Comparison of ENCODE assay signal across 8 mouse cellular contexts in genomic region chr13:23516822-23517602, GRCm38 (mm10). TPM values are rescaled to one million over a fixed set of nuclear protein-coding genes. Genes with fewer than 3 reads are reported as not detected.
A peak's percentile ranks its signal among the peaks of the same experiment; 100 is the strongest.
DNase-seq lines count a peak whose midpoint lies in the region; ATAC-seq lines count a peak whose summit lies in the region.

No protein-coding gene starts in this region.

- H3K9ac ChIP-seq in limb, embryonic 12.5 days (replicated peaks): 0 out of 2 replicates have a peak overlapping the region, but pooled peaks have one; percentile 37
- H3K9ac ChIP-seq in midbrain, embryonic 13.5 days (replicated peaks): no peak overlapping the region; the same call in 1 of the 2 replicates

- H3K9me3 ChIP-seq in limb, embryonic 12.5 days: no peaks in the 10 kb centered on the region
- H3K9me3 ChIP-seq in midbrain, embryonic 13.5 days: no peaks in the 10 kb centered on the region

- peak overlapping the region; percentile 75 for H3K4me2 ChIP-seq in limb, embryonic 12.5 days
- peak overlapping the region; percentile 69 for H3K4me2 ChIP-seq in midbrain, embryonic 13.5 days (replicated peaks)

- DNase-seq in layer of hippocampus, adult 11-12 months (ENCODE audit: low spot score): peak; percentile 79
- no peak for DNase-seq in layer of hippocampus, adult 9-10 months (ENCODE audit: low spot score)
- peak; percentile 46 for DNase-seq in gastrocnemius, postnatal 25 days
- DNase-seq in spleen, postnatal 14 days (ENCODE audit: low spot score in 2 of 2): peak; percentile 60 to 69

- WGBS in limb, embryonic 12.5 days: under 1% methylated on average over 19 of the region's 19 CpGs
- under 1% methylated on average over 19 of the region's 19 CpGs for WGBS in midbrain, embryonic 13.5 days

- ATAC-seq in common myeloid progenitor, adult 5-6 weeks (replicated peaks; ENCODE audit: low read depth, poor library complexity, severe bottlenecking): peak; percentile 41
- peak; percentile 41 for ATAC-seq in inflammation-experienced regulatory T-cells, adult 6 months
- ATAC-seq in limb, embryonic 12.5 days (ENCODE audit: insufficient number of reproducible peaks, insufficient read depth, low FRiP score, low TSS enrichment, low read depth): no peak
- ATAC-seq in midbrain, embryonic 13.5 days: peak; percentile 53; the same call in 1 of the 2 replicates

- H3K36me3 ChIP-seq in limb, embryonic 12.5 days: no peaks in the 10 kb centered on the region
- H3K36me3 ChIP-seq in midbrain, embryonic 13.5 days: no peaks in the 10 kb centered on the region

- H3K27ac ChIP-seq in limb, embryonic 12.5 days: peak overlapping the region; percentile 84
- H3K27ac ChIP-seq in midbrain, embryonic 13.5 days: no peak overlapping the region; the same call in 1 of the 2 replicates

- H3K4me3 ChIP-seq in limb, embryonic 12.5 days (replicated peaks): peak overlapping the region; percentile 48
- peak overlapping the region; percentile 51 for H3K4me3 ChIP-seq in midbrain, embryonic 13.5 days (replicated peaks)

- H3K27me3 ChIP-seq in limb, embryonic 12.5 days: no peaks in the 10 kb centered on the region
- no peaks in the 10 kb centered on the region for H3K27me3 ChIP-seq in midbrain, embryonic 13.5 days

- H3K4me1 ChIP-seq in limb, embryonic 12.5 days (replicated peaks): no peaks in the 10 kb centered on the region; the same call in 1 of the 2 replicates
- peaks cover 9% of the 10 kb centered on the region for H3K4me1 ChIP-seq in midbrain, embryonic 13.5 days (replicated peaks)

RNA-seq across cellular contexts. Expression of gene Hist1h4h, which starts 13.8 kb away (rescaled TPM):
- total RNA-seq in common myeloid progenitor, adult 5-6 weeks (2017): 1,499 and 1,774 TPM in 2 replicates
- 100 to 1,000 TPM; 156 to 160 TPM for total RNA-seq in gastrocnemius, postnatal 25 days (2021)
- polyA plus RNA-seq in inflammation-experienced regulatory T-cells, adult 6 months (2017; shearing (Covaris generic)): 1 to 10 TPM; 3.9 to 8.3 (median 7.0) TPM
- 6.0 and 9.0 TPM in 2 replicates for polyA plus RNA-seq in limb, embryonic 12.5 days (2016; fragmentation: Nextera tagmentation; extraction: Ambion mirVana)
- polyA plus RNA-seq in midbrain, embryonic 13.5 days (2015; fragmentation: Nextera tagmentation; extraction: Ambion mirVana): 6.4 and 7.4 TPM in 2 replicates

RNA-seq across cellular contexts. Expression of gene Hist1h2af, which starts 16.7 kb away (rescaled TPM):
- total RNA-seq in common myeloid progenitor, adult 5-6 weeks (2017): 1,142 and 1,285 TPM in 2 replicates
- total RNA-seq in gastrocnemius, postnatal 25 days (2021): 10 to 100 TPM in 1 of 2 experiments, 1 to 10 TPM in 1; 9.5 to 14.9 TPM
- not detected for polyA plus RNA-seq in inflammation-experienced regulatory T-cells, adult 6 months (2017; shearing (Covaris generic))
- 9.8 and 16.3 TPM in 2 replicates for polyA plus RNA-seq in limb, embryonic 12.5 days (2016; fragmentation: Nextera tagmentation; extraction: Ambion mirVana)
- 1.3 and 3.0 TPM in 2 replicates for polyA plus RNA-seq in midbrain, embryonic 13.5 days (2015; fragmentation: Nextera tagmentation; extraction: Ambion mirVana)

RNA-seq across cellular contexts. Expression of gene Hist1h3g, which starts 18.2 kb away (rescaled TPM):
- 199 and 205 TPM in 2 replicates for total RNA-seq in common myeloid progenitor, adult 5-6 weeks (2017)
- total RNA-seq in gastrocnemius, postnatal 25 days (2021): 1 to 10 TPM; 2.0 to 3.9 TPM
- polyA plus RNA-seq in inflammation-experienced regulatory T-cells, adult 6 months (2017; shearing (Covaris generic)): 1 to 10 TPM in 1 of 3 experiments, not detected in 2; 1.5 TPM
- polyA plus RNA-seq in limb, embryonic 12.5 days (2016; fragmentation: Nextera tagmentation; extraction: Ambion mirVana): 10.5 and 17.3 TPM in 2 replicates
- polyA plus RNA-seq in midbrain, embryonic 13.5 days (2015; fragmentation: Nextera tagmentation; extraction: Ambion mirVana): 3.1 and 5.3 TPM in 2 replicates

RNA-seq across cellular contexts. Expression of gene Hist1h2bh, which starts 26.2 kb away (rescaled TPM):
- total RNA-seq in common myeloid progenitor, adult 5-6 weeks (2017): 91.4 and 108 TPM in 2 replicates
- total RNA-seq in gastrocnemius, postnatal 25 days (2021): 1 to 10 TPM in 1 of 2 experiments, under 1 TPM in 1; 0.90 to 1.7 TPM
- polyA plus RNA-seq in inflammation-experienced regulatory T-cells, adult 6 months (2017; shearing (Covaris generic)): under 1 TPM in 2 of 3 experiments, not detected in 1; 0.38 to 0.89 TPM
- 1.4 TPM in 2 replicates for polyA plus RNA-seq in limb, embryonic 12.5 days (2016; fragmentation: Nextera tagmentation; extraction: Ambion mirVana)
- polyA plus RNA-seq in midbrain, embryonic 13.5 days (2015; fragmentation: Nextera tagmentation; extraction: Ambion mirVana): 0.31 and 0.35 TPM in 2 replicates

RNA-seq across cellular contexts. Expression of gene Hist1h3f, which starts 26.8 kb away (rescaled TPM):
- 186 and 196 TPM in 2 replicates for total RNA-seq in common myeloid progenitor, adult 5-6 weeks (2017)
- 1 to 10 TPM; 5.0 to 6.6 TPM for total RNA-seq in gastrocnemius, postnatal 25 days (2021)
- 1 to 10 TPM in 1 of 3 experiments, under 1 TPM in 2; 0.73 to 1.5 (median 0.74) TPM for polyA plus RNA-seq in inflammation-experienced regulatory T-cells, adult 6 months (2017; shearing (Covaris generic))
- polyA plus RNA-seq in limb, embryonic 12.5 days (2016; fragmentation: Nextera tagmentation; extraction: Ambion mirVana): 2.1 and 3.2 TPM in 2 replicates
- polyA plus RNA-seq in midbrain, embryonic 13.5 days (2015; fragmentation: Nextera tagmentation; extraction: Ambion mirVana): 0.75 and 0.84 TPM in 2 replicates
